Mouse (Mus musculus) stomach, embryonic 14.5 days (tissue): ENCODE results near the gene Hnrnpa0. TPM values are rescaled to one million over a fixed set of nuclear protein-coding genes. Genes with fewer than 3 reads are reported as not detected.

Experiments used
- ATAC-seq: fragments of 200-750 bp; cut with Nextera tagmentation; 2 replicates; pipeline ENCODE4 v1.8.0; 2017; ENCODE audit warnings: low read depth, moderate TSS enrichment; ENCODE audit not compliant: insufficient number of reproducible peaks, insufficient read depth, low FRiP score
- H3K27ac ChIP-seq: fragments of 300-500 bp; sonication (generic); 2 replicates; pipeline ENCODE4 v1.5.1; 2014; ENCODE audit warnings: mild to moderate bottlenecking, low read length, moderate library complexity, mixed read lengths
- H3K27me3 ChIP-seq: fragments of 300-500 bp; sonication (generic); 2 replicates; pipeline ENCODE4 v1.6.1; 2014; ENCODE audit warnings: low read length, control low read depth, mixed read lengths; ENCODE audit not compliant: control insufficient read depth, insufficient read depth
- H3K36me3 ChIP-seq: fragments of 300-500 bp; sonication (generic); 2 replicates; pipeline ENCODE4 v1.6.1; 2014; ENCODE audit warnings: mild to moderate bottlenecking, control low read depth, low read length, moderate library complexity, mixed read lengths; ENCODE audit not compliant: control insufficient read depth, insufficient read depth
- H3K4me1 ChIP-seq: fragments of 300-500 bp; sonication (generic); 2 replicates; pipeline ENCODE4 v1.6.1; 2014; ENCODE audit warnings: low read length, control low read depth, mixed read lengths; ENCODE audit not compliant: control insufficient read depth, insufficient read depth
- H3K4me2 ChIP-seq: fragments of 300-500 bp; sonication (generic); replicated peaks from 2 replicates; pipeline ENCODE4 v1.6.1; 2014; ENCODE audit warnings: low read depth, low read length, control low read depth
- H3K4me3 ChIP-seq: fragments of 300-500 bp; sonication (generic); 2 replicates; pipeline ENCODE4 v1.5.1; 2014; ENCODE audit warnings: low read depth, low read length, control low read depth
- H3K9ac ChIP-seq: fragments of 300-500 bp; sonication (generic); replicated peaks from 2 replicates; pipeline ENCODE4 v1.6.1; 2014; ENCODE audit warnings: low read depth, mild to moderate bottlenecking, control low read depth, low read length, moderate library complexity, mixed read lengths
- H3K9me3 ChIP-seq: fragments of 300-500 bp; sonication (generic); 2 replicates; pipeline ENCODE4 v1.6.1; 2016; ENCODE audit warnings: low read depth, low read length, control low read depth; ENCODE audit not compliant: control insufficient read depth
- WGBS: fragments of 180-500 bp; shearing (Covaris S2); extraction: QIAGEN DNeasy Blood & Tissue Kit; methylation state at CpG from one replicate; pipeline ENCODE4 v1.1.7; 2014; 5-methylcytosine and 5-hydroxymethylcytosine counted together
- polyA plus RNA-seq: library from polyadenylated mRNA; unstranded; fragments of >200 nt; fragmentation: Nextera tagmentation; extraction: Ambion mirVana; gene quantifications from 2 replicates; pipeline ENCODE4 v1.2.1, GENCODE M21; 2014

The Hnrnpa0 gene
- polyA plus RNA-seq, 1 experiment from 2014 or later = 53.1 TPM

GRCm38 (mm10) chr13:58112191-58112590 is 16.2 kb downstream of the Hnrnpa0 start:
- peak overlapping the region; percentile 84 for H3K4me2 ChIP-seq

GRCm38 (mm10) chr13:58111306-58111705 is 17.1 kb downstream of the Hnrnpa0 start:
- Histone ChIP-seq H3K9ac (no peak overlapping the region), H3K9me3 (no peaks in the 10 kb centered on the region), H3K27me3 (no peaks in the 10 kb centered on the region), H3K4me2 (no peak overlapping the region), H3K4me3 (no peak overlapping the region), H3K4me1 (peaks cover 14% of the 10 kb centered on the region), H3K36me3 (no peaks in the 10 kb centered on the region), H3K27ac (no peak overlapping the region)
- 85% methylated on average over 6 of the region's 6 CpGs for WGBS
- no peak for ATAC-seq

More at GRCm38 (mm10) chr13:58112191-58112590, 16.2 kb downstream of the Hnrnpa0 start:
- Histone ChIP-seq H3K27ac (no peak overlapping the region), H3K36me3 (no peaks in the 10 kb centered on the region), H3K9me3 (no peaks in the 10 kb centered on the region), H3K4me3 (peak overlapping the region; percentile 52), H3K27me3 (no peaks in the 10 kb centered on the region), H3K9ac (no peak overlapping the region), H3K4me1 (peaks cover 14% of the 10 kb centered on the region)
- ATAC-seq = no peak
- WGBS = 55% methylated on average over 10 of the region's 10 CpGs

GRCm38 (mm10) chr13:58090643-58091042 is 37.7 kb downstream of the Hnrnpa0 start:
- Histone ChIP-seq H3K4me2 (no peak overlapping the region), H3K9me3 (no peaks in the 10 kb centered on the region), H3K4me3 (no peak overlapping the region), H3K36me3 (no peaks in the 10 kb centered on the region), H3K9ac (no peak overlapping the region), H3K27ac (no peak overlapping the region), H3K27me3 (no peaks in the 10 kb centered on the region), H3K4me1 (no peaks in the 10 kb centered on the region)
- no peak; the same call in 1 of the 2 replicates for ATAC-seq
- WGBS = 43% methylated on average over 8 of the region's 8 CpGs

- Histone ChIP-seq H3K27ac (no peak overlapping the region), H3K27me3 (no peaks in the 10 kb centered on the region), H3K4me3 (no peak overlapping the region), H3K4me1 (no peaks in the 10 kb centered on the region), H3K36me3 (no peaks in the 10 kb centered on the region; the same call in 1 of the 2 replicates), H3K9ac (no peak overlapping the region), H3K9me3 (no peaks in the 10 kb centered on the region), H3K4me2 (no peak overlapping the region)
- 93% methylated on average over 5 of the region's 5 CpGs for WGBS
- ATAC-seq = no peak
Measured at GRCm38 (mm10) chr13:58084396-58084795, 44.0 kb downstream of the Hnrnpa0 start.

GRCm38 (mm10) chr13:58083521-58083920 is 44.8 kb downstream of the Hnrnpa0 start:
- no peaks in the 10 kb centered on the region for H3K9me3 ChIP-seq
- no peak overlapping the region for H3K4me3 ChIP-seq

GRCm38 (mm10) chr13:58083048-58083447 is 45.3 kb downstream of the Hnrnpa0 start:
- no peak for ATAC-seq
- no peaks in the 10 kb centered on the region for H3K27me3 ChIP-seq

More at GRCm38 (mm10) chr13:58083521-58083920, 44.8 kb downstream of the Hnrnpa0 start:
- Histone ChIP-seq H3K9ac (no peak overlapping the region), H3K27ac (no peak overlapping the region), H3K4me2 (no peak overlapping the region), H3K27me3 (no peaks in the 10 kb centered on the region), H3K36me3 (no peaks in the 10 kb centered on the region; the same call in 1 of the 2 replicates), H3K4me1 (no peaks in the 10 kb centered on the region)
- 76% methylated on average over 11 of the region's 11 CpGs for WGBS
- ATAC-seq = no peak

DNA sequence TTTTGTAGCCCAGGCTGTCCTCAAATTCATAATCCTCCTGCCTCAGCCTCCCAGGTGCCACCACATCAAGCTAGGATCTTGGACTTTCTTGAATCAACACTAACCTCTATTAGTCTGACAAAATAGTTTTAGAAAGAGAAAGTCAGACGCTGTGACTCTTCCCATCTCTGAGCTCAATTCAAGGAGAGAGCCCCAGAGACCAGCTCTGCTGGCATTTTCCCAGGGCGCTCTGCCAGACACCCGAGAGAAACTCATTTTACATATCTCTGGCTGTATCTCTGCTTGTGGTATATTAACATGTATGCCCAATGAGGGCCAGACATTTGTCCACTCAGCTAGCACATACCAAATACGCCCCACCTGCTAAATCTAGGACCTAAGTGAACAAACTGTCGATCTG is 50.0 kb downstream of the Hnrnpa0 start:
- Histone ChIP-seq H3K9ac (no peak overlapping the region), H3K9me3 (no peaks in the 10 kb centered on the region), H3K36me3 (no peaks in the 10 kb centered on the region), H3K4me3 (no peak overlapping the region), H3K4me2 (no peak overlapping the region), H3K4me1 (no peaks in the 10 kb centered on the region), H3K27me3 (no peaks in the 10 kb centered on the region), H3K27ac (no peak overlapping the region)
- WGBS = 81% methylated on average over 5 of the region's 5 CpGs
- ATAC-seq = no peak

More at GRCm38 (mm10) chr13:58083048-58083447, 45.3 kb downstream of the Hnrnpa0 start:
- Histone ChIP-seq H3K4me2 (no peak overlapping the region), H3K9ac (no peak overlapping the region), H3K4me1 (no peaks in the 10 kb centered on the region), H3K9me3 (no peaks in the 10 kb centered on the region), H3K36me3 (no peaks in the 10 kb centered on the region; the same call in 1 of the 2 replicates), H3K4me3 (no peak overlapping the region), H3K27ac (no peak overlapping the region)
- 59% methylated on average over 5 of the region's 5 CpGs for WGBS

Other genes starting within 250 kb of the Hnrnpa0 start
- gene Spock1, start 220.2 kb downstream of the Hnrnpa0 start, polyA plus RNA-seq = 9.6 and 10.6 TPM in 2 replicates
- 3.2 and 3.3 TPM in 2 replicates for gene Klhl3, start 15.0 kb downstream of the Hnrnpa0 start, polyA plus RNA-seq
- 38.9 and 40.5 TPM in 2 replicates for gene Idnk, start 29.1 kb upstream of the Hnrnpa0 start, polyA plus RNA-seq
- 76.2 and 78.4 TPM in 2 replicates for gene Ubqln1, start 87.1 kb upstream of the Hnrnpa0 start, polyA plus RNA-seq
- gene Gkap1, start 147.1 kb upstream of the Hnrnpa0 start, polyA plus RNA-seq = 24.1 and 26.0 TPM in 2 replicates
- gene Kif27, start 230.6 kb upstream of the Hnrnpa0 start, polyA plus RNA-seq = 0.59 and 1.1 TPM in 2 replicates